Mouse (Mus musculus): ENCODE data around the gene Copz1. TPM values are rescaled to one million over a fixed set of nuclear protein-coding genes. Genes with fewer than 3 reads are reported as not detected.

Gene Copz1
- polyA plus RNA-seq, 1 experiment from 2014 or later: 155 TPM

GRCm38 (mm10) chr15:103317731-103318130 is 45.2 kb downstream of the Copz1 start:
- Histone ChIP-seq H3K9me3 (replicated peaks; ENCODE audit: control insufficient read depth, low read length) (no peaks in the 10 kb centered on the region), H3K27me3 (ENCODE audit: control insufficient read depth, insufficient read depth, low read length) (no peaks in the 10 kb centered on the region), H3K4me3 (ENCODE audit: low read length) (no peak overlapping the region), H3K27ac (ENCODE audit: low read length) (peak overlapping the region; percentile 15; the same call in 1 of the 2 replicates), H3K9ac (ENCODE audit: low read length) (no peak overlapping the region), H3K4me2 (ENCODE audit: low read depth, low read length) (no peak overlapping the region), H3K36me3 (ENCODE audit: control insufficient read depth, insufficient read depth) (no peaks in the 10 kb centered on the region), H3K4me1 (ENCODE audit: control insufficient read depth, insufficient read depth, low read length) (peaks cover 36% of the 10 kb centered on the region)
- 88% methylated on average over 8 of the region's 8 CpGs for WGBS
- ATAC-seq (replicated peaks; ENCODE audit: extremely low read depth, insufficient read depth, low FRiP score): no peak

- ATAC-seq (replicated peaks; ENCODE audit: extremely low read depth, insufficient read depth, low FRiP score): no peak
- H3K4me3 ChIP-seq (ENCODE audit: low read length): no peak overlapping the region
- no peak overlapping the region; the same call in 1 of the 2 replicates for H3K9ac ChIP-seq (ENCODE audit: low read length)
- 53% methylated on average over 3 of the region's 3 CpGs for WGBS
- no peaks in the 10 kb centered on the region for H3K27me3 ChIP-seq (ENCODE audit: control insufficient read depth, insufficient read depth, low read length)
- H3K4me1 ChIP-seq (ENCODE audit: control insufficient read depth, insufficient read depth, low read length): peaks cover 39% of the 10 kb centered on the region
- H3K36me3 ChIP-seq (ENCODE audit: control insufficient read depth, insufficient read depth): no peaks in the 10 kb centered on the region
- H3K4me2 ChIP-seq (ENCODE audit: low read depth, low read length): no peak overlapping the region
- peak overlapping the region; percentile 21 for H3K27ac ChIP-seq (ENCODE audit: low read length)
- H3K9me3 ChIP-seq (replicated peaks; ENCODE audit: control insufficient read depth, low read length): no peaks in the 10 kb centered on the region
Measured at GRCm38 (mm10) chr15:103318201-103318816, 45.8 kb downstream of the Copz1 start.

GRCm38 (mm10) chr15:103321076-103321475 is 48.6 kb downstream of the Copz1 start:
- no peak overlapping the region for H3K4me2 ChIP-seq (ENCODE audit: low read depth, low read length)
- no peak for ATAC-seq (replicated peaks; ENCODE audit: extremely low read depth, insufficient read depth, low FRiP score)
- WGBS: 66% methylated on average over 1 of the region's 1 CpGs
- H3K36me3 ChIP-seq (ENCODE audit: control insufficient read depth, insufficient read depth): no peaks in the 10 kb centered on the region
- peaks cover 30% of the 10 kb centered on the region for H3K4me1 ChIP-seq (ENCODE audit: control insufficient read depth, insufficient read depth, low read length)
- no peaks in the 10 kb centered on the region for H3K27me3 ChIP-seq (ENCODE audit: control insufficient read depth, insufficient read depth, low read length)
- no peak overlapping the region for H3K4me3 ChIP-seq (ENCODE audit: low read length)
- no peak overlapping the region for H3K27ac ChIP-seq (ENCODE audit: low read length)
- no peaks in the 10 kb centered on the region for H3K9me3 ChIP-seq (replicated peaks; ENCODE audit: control insufficient read depth, low read length)
- no peak overlapping the region for H3K9ac ChIP-seq (ENCODE audit: low read length)

GRCm38 (mm10) chr15:103322396-103322795 is 49.9 kb downstream of the Copz1 start:
- peak overlapping the region; percentile 95 for H3K4me2 ChIP-seq (ENCODE audit: low read depth, low read length)
- no peaks in the 10 kb centered on the region for H3K9me3 ChIP-seq (replicated peaks; ENCODE audit: control insufficient read depth, low read length)
- no peak for ATAC-seq (replicated peaks; ENCODE audit: extremely low read depth, insufficient read depth, low FRiP score)
- 59% methylated on average over 4 of the region's 4 CpGs for WGBS
- no peaks in the 10 kb centered on the region for H3K27me3 ChIP-seq (ENCODE audit: control insufficient read depth, insufficient read depth, low read length)
- peaks cover 27% of the 10 kb centered on the region for H3K4me1 ChIP-seq (ENCODE audit: control insufficient read depth, insufficient read depth, low read length)
- no peak overlapping the region for H3K27ac ChIP-seq (ENCODE audit: low read length)
- H3K4me3 ChIP-seq (ENCODE audit: low read length): peak overlapping the region; percentile 74
- H3K36me3 ChIP-seq (ENCODE audit: control insufficient read depth, insufficient read depth): no peaks in the 10 kb centered on the region
- peak overlapping the region; percentile 85 for H3K9ac ChIP-seq (ENCODE audit: low read length)

GRCm38 (mm10) chr15:103323070-103323454 is 50.5 kb downstream of the Copz1 start:
- Histone ChIP-seq H3K36me3 (ENCODE audit: control insufficient read depth, insufficient read depth) (no peaks in the 10 kb centered on the region), H3K4me2 (ENCODE audit: low read depth, low read length) (peak overlapping the region; percentile 95), H3K4me3 (ENCODE audit: low read length) (peak overlapping the region; percentile 74), H3K4me1 (ENCODE audit: control insufficient read depth, insufficient read depth, low read length) (peaks cover 27% of the 10 kb centered on the region), H3K27ac (ENCODE audit: low read length) (peak overlapping the region; percentile 65), H3K9me3 (replicated peaks; ENCODE audit: control insufficient read depth, low read length) (no peaks in the 10 kb centered on the region), H3K27me3 (ENCODE audit: control insufficient read depth, insufficient read depth, low read length) (no peaks in the 10 kb centered on the region), H3K9ac (ENCODE audit: low read length) (peak overlapping the region; percentile 85)
- ATAC-seq (replicated peaks; ENCODE audit: extremely low read depth, insufficient read depth, low FRiP score): peak; percentile 46
- whole genome bisulfite sequencing: 3% methylated on average over 22 of the region's 26 CpGs

- 1% methylated on average over 40 of the region's 40 CpGs for WGBS
Measured at GRCm38 (mm10) chr15:103323455-103324247, 51.1 kb downstream of the Copz1 start.

GRCm38 (mm10) chr15:103333081-103333615 is 60.6 kb downstream of the Copz1 start:
- no peaks in the 10 kb centered on the region for H3K36me3 ChIP-seq (ENCODE audit: control insufficient read depth, insufficient read depth)
- no peak overlapping the region for H3K27ac ChIP-seq (ENCODE audit: low read length)
- 59% methylated on average over 5 of the region's 5 CpGs for WGBS
- no peak overlapping the region for H3K9ac ChIP-seq (ENCODE audit: low read length)
- no peak overlapping the region for H3K4me2 ChIP-seq (ENCODE audit: low read depth, low read length)
- H3K4me3 ChIP-seq (ENCODE audit: low read length): no peak overlapping the region
- H3K9me3 ChIP-seq (replicated peaks; ENCODE audit: control insufficient read depth, low read length): no peaks in the 10 kb centered on the region
- no peaks in the 10 kb centered on the region for H3K4me1 ChIP-seq (ENCODE audit: control insufficient read depth, insufficient read depth, low read length)
- ATAC-seq (replicated peaks; ENCODE audit: extremely low read depth, insufficient read depth, low FRiP score): no peak
- H3K27me3 ChIP-seq (ENCODE audit: control insufficient read depth, insufficient read depth, low read length): peaks cover 9% of the 10 kb centered on the region

More at GRCm38 (mm10) chr15:103323455-103324247, 51.1 kb downstream of the Copz1 start:
- Histone ChIP-seq H3K9ac (ENCODE audit: low read length) (peak overlapping the region; percentile 85), H3K9me3 (replicated peaks; ENCODE audit: control insufficient read depth, low read length) (no peaks in the 10 kb centered on the region), H3K4me2 (ENCODE audit: low read depth, low read length) (peak overlapping the region; percentile 95), H3K27me3 (ENCODE audit: control insufficient read depth, insufficient read depth, low read length) (no peaks in the 10 kb centered on the region), H3K4me3 (ENCODE audit: low read length) (peak overlapping the region; percentile 74), H3K27ac (ENCODE audit: low read length) (peak overlapping the region; percentile 79), H3K36me3 (ENCODE audit: control insufficient read depth, insufficient read depth) (no peaks in the 10 kb centered on the region), H3K4me1 (ENCODE audit: control insufficient read depth, insufficient read depth, low read length) (peaks cover 27% of the 10 kb centered on the region)
- peak; percentile 96 for ATAC-seq (replicated peaks; ENCODE audit: extremely low read depth, insufficient read depth, low FRiP score)

GRCm38 (mm10) chr15:103333738-103334137 is 61.2 kb downstream of the Copz1 start:
- H3K4me1 ChIP-seq (ENCODE audit: control insufficient read depth, insufficient read depth, low read length): no peaks in the 10 kb centered on the region
- WGBS: 78% methylated on average over 5 of the region's 5 CpGs
- no peak overlapping the region for H3K4me2 ChIP-seq (ENCODE audit: low read depth, low read length)
- no peaks in the 10 kb centered on the region for H3K9me3 ChIP-seq (replicated peaks; ENCODE audit: control insufficient read depth, low read length)
- ATAC-seq (replicated peaks; ENCODE audit: extremely low read depth, insufficient read depth, low FRiP score): no peak
- peaks cover 14% of the 10 kb centered on the region for H3K27me3 ChIP-seq (ENCODE audit: control insufficient read depth, insufficient read depth, low read length)
- no peaks in the 10 kb centered on the region for H3K36me3 ChIP-seq (ENCODE audit: control insufficient read depth, insufficient read depth)
- H3K4me3 ChIP-seq (ENCODE audit: low read length): no peak overlapping the region
- no peak overlapping the region for H3K9ac ChIP-seq (ENCODE audit: low read length)
- no peak overlapping the region for H3K27ac ChIP-seq (ENCODE audit: low read length)

- Histone ChIP-seq H3K4me3 (ENCODE audit: low read length) (no peak overlapping the region), H3K36me3 (ENCODE audit: control insufficient read depth, insufficient read depth) (no peaks in the 10 kb centered on the region), H3K9me3 (replicated peaks; ENCODE audit: control insufficient read depth, low read length) (no peaks in the 10 kb centered on the region), H3K4me2 (ENCODE audit: low read depth, low read length) (no peak overlapping the region), H3K27me3 (ENCODE audit: control insufficient read depth, insufficient read depth, low read length) (peaks cover 18% of the 10 kb centered on the region), H3K9ac (ENCODE audit: low read length) (no peak overlapping the region), H3K27ac (ENCODE audit: low read length) (no peak overlapping the region), H3K4me1 (ENCODE audit: control insufficient read depth, insufficient read depth, low read length) (no peaks in the 10 kb centered on the region)
- no peak for ATAC-seq (replicated peaks; ENCODE audit: extremely low read depth, insufficient read depth, low FRiP score)
- WGBS: 38% methylated on average over 2 of the region's 2 CpGs
Measured at GRCm38 (mm10) chr15:103334194-103334593, 61.7 kb downstream of the Copz1 start.
